Mouse (Mus musculus) MEL (cell line): ENCODE measurements around the gene Gzmb. TPM values are rescaled to one million over a fixed set of nuclear protein-coding genes. Genes with fewer than 3 reads are reported as not detected.
A peak's percentile ranks its signal among the peaks of the same experiment; 100 is the strongest.

ENCODE experiments used
- DNase-seq: peaks from one replicate; pipeline ENCODE4 v3.0.0; 2011; ENCODE audit warnings: low read depth, low spot score
- H3K27ac ChIP-seq: 2 replicates; pipeline ENCODE4 v1.5.1; 2012; ENCODE audit warnings: low read depth, mild to moderate bottlenecking, control low read depth, low read length, moderate library complexity; ENCODE audit not compliant: control insufficient read depth
- H3K27me3 ChIP-seq, 2 experiments: fragments of 150-350 bp in 1 of 2; sonication (generic) in 1 of 2; 2 replicates each; pipeline ENCODE4 v1.6.1; 2012; ENCODE audit warnings: low read length in 2 of 2, mild to moderate bottlenecking in 2 of 2, improper control_type of control experiment in 1 of 2, moderate library complexity in 1 of 2; ENCODE audit not compliant: insufficient read depth in 2 of 2, control insufficient read depth in 1 of 2
- H3K36me3 ChIP-seq, 2 experiments: 2 replicates each; pipeline ENCODE4 v1.6.1; 2012 to 2014; ENCODE audit warnings: low read length in 2 of 2, improper control_type of control experiment in 1 of 2, inconsistent platforms in 1 of 2, mild to moderate bottlenecking in 1 of 2; ENCODE audit not compliant: insufficient read depth in 2 of 2, control insufficient read depth in 1 of 2
- H3K4me1 ChIP-seq, 2 experiments: fragments of 150-350 bp in 1 of 2; sonication (generic) in 1 of 2; 2 replicates each; pipeline ENCODE4 v1.6.1; 2012; ENCODE audit warnings: low read length in 2 of 2, improper control_type of control experiment in 1 of 2, mild to moderate bottlenecking in 1 of 2; ENCODE audit not compliant: insufficient read depth in 2 of 2, control insufficient read depth in 1 of 2
- H3K4me3 ChIP-seq, 2 experiments: fragments of 150-350 bp in 1 of 2; sonication (generic) in 1 of 2; 2 replicates each; pipeline ENCODE4 v1.5.1; 2012; ENCODE audit warnings: low read depth in 2 of 2, low read length in 2 of 2, mild to moderate bottlenecking in 2 of 2, moderate library complexity in 2 of 2, control low read depth in 1 of 2, improper control_type of control experiment in 1 of 2; ENCODE audit not compliant: control insufficient read depth in 1 of 2, insufficient read depth in 1 of 2
- H3K79me2 ChIP-seq: 2 replicates; pipeline ENCODE4 v1.6.1; 2012; ENCODE audit warnings: mild to moderate bottlenecking, low read length, moderate library complexity; ENCODE audit not compliant: control insufficient read depth, poor library complexity, insufficient read depth
- H3K9ac ChIP-seq: 2 replicates; pipeline ENCODE4 v1.6.1; 2012; ENCODE audit warnings: low read depth, mild to moderate bottlenecking, control low read depth, low read length, moderate library complexity; ENCODE audit not compliant: control insufficient read depth, poor library complexity, severe bottlenecking
- H3K9me3 ChIP-seq: fragments of 150-350 bp; sonication (generic); replicated peaks from 2 replicates; pipeline ENCODE4 v1.6.1; 2012; ENCODE audit warnings: mild to moderate bottlenecking, low read length, improper control_type of control experiment, moderate library complexity; ENCODE audit not compliant: insufficient read depth
- BHLHE40 ChIP-seq: IDR thresholded peaks from 2 replicates; pipeline ENCODE4 v1.6.1; 2012; ENCODE audit warnings: low read depth, mild to moderate bottlenecking, inconsistent platforms, low read length, improper control_type of control experiment, borderline replicate concordance
- CHD1 ChIP-seq: IDR thresholded peaks from 2 replicates; pipeline ENCODE4 v1.6.1; 2012; ENCODE audit warnings: low read depth, mild to moderate bottlenecking, inconsistent platforms, low read length, improper control_type of control experiment
- CHD2 ChIP-seq: IDR thresholded peaks from 2 replicates; pipeline ENCODE4 v1.6.1; 2011; ENCODE audit warnings: low read length, improper control_type of control experiment
- CTCF ChIP-seq, 3 experiments: IDR thresholded peaks in 2 of 3; conservative IDR thresholded peaks in 1 of 3; 2 replicates each; pipeline ENCODE4 v1.5.1; 2011 to 2012; ENCODE audit warnings: low read length in 3 of 3, low read depth in 2 of 3, mild to moderate bottlenecking in 2 of 3, improper control_type of control experiment in 1 of 3, inconsistent platforms in 1 of 3, mixed read lengths in 1 of 3, moderate library complexity in 1 of 3; ENCODE audit not compliant: control insufficient read depth in 1 of 3, insufficient read depth in 1 of 3, poor library complexity in 1 of 3, severe bottlenecking in 1 of 3
- EP300 ChIP-seq, 2 experiments: IDR thresholded peaks; 2 replicates each; pipeline ENCODE4 v1.6.1; 2011; ENCODE audit warnings: improper control_type of control experiment in 2 of 2, low read length in 2 of 2, low read depth in 1 of 2, mild to moderate bottlenecking in 1 of 2
- GABPA ChIP-seq: IDR thresholded peaks from 2 replicates; pipeline ENCODE4 v1.6.1; 2012; ENCODE audit warnings: low read depth, mild to moderate bottlenecking, inconsistent platforms, low read length, improper control_type of control experiment, moderate library complexity
- GATA1 ChIP-seq: IDR thresholded peaks from 2 replicates; pipeline ENCODE4 v1.6.1; 2011; ENCODE audit warnings: low read depth, low read length, improper control_type of control experiment
- JUND ChIP-seq: IDR thresholded peaks from 2 replicates; pipeline ENCODE4 v1.6.1; 2011; ENCODE audit warnings: low read depth, mild to moderate bottlenecking, improper control_type of control experiment, low read length
- MAX ChIP-seq: IDR thresholded peaks from 2 replicates; pipeline ENCODE4 v1.6.1; 2011; ENCODE audit warnings: low read length, improper control_type of control experiment
- MAZ ChIP-seq: IDR thresholded peaks from 2 replicates; pipeline ENCODE4 v1.6.1; 2012; ENCODE audit warnings: low read depth, mild to moderate bottlenecking, inconsistent platforms, low read length, improper control_type of control experiment
- MEF2A ChIP-seq: IDR thresholded peaks from 2 replicates; pipeline ENCODE4 v1.6.1; 2014; ENCODE audit warnings: low read depth, mild to moderate bottlenecking, inconsistent platforms, low read length, improper control_type of control experiment; ENCODE audit not compliant: poor library complexity, insufficient replicate concordance, severe bottlenecking; ENCODE audit errors: extremely low read depth
- MYB ChIP-seq: IDR thresholded peaks from 2 replicates; pipeline ENCODE4 v1.6.1; 2011; ENCODE audit warnings: mild to moderate bottlenecking, low read depth, low read length, improper control_type of control experiment
- MYC ChIP-seq: IDR thresholded peaks from 2 replicates; pipeline ENCODE4 v1.6.1; 2011; ENCODE audit warnings: low read depth, mild to moderate bottlenecking, low read length, improper control_type of control experiment, moderate library complexity
- NELFE ChIP-seq: IDR thresholded peaks from 2 replicates; pipeline ENCODE4 v1.6.1; 2011; ENCODE audit warnings: low read depth, low read length, improper control_type of control experiment
- NRF1 ChIP-seq: IDR thresholded peaks from 2 replicates; pipeline ENCODE4 v1.6.1; 2014; ENCODE audit warnings: low read depth, mild to moderate bottlenecking, inconsistent platforms, low read length, improper control_type of control experiment, moderate library complexity; ENCODE audit not compliant: poor library complexity, insufficient read depth, severe bottlenecking
- POLR2A ChIP-seq, 2 experiments: IDR thresholded peaks; 2 replicates each; pipeline ENCODE4 v1.6.1; 2011 to 2012; ENCODE audit warnings: low read length in 2 of 2, mild to moderate bottlenecking in 2 of 2, control low read depth in 1 of 2, improper control_type of control experiment in 1 of 2, low read depth in 1 of 2, moderate library complexity in 1 of 2; ENCODE audit not compliant: control insufficient read depth in 1 of 2, insufficient read depth in 1 of 2, poor library complexity in 1 of 2
- POLR2AphosphoS5 ChIP-seq: IDR thresholded peaks from 2 replicates; pipeline ENCODE4 v1.6.1; 2012; ENCODE audit warnings: low read depth, borderline replicate concordance, mild to moderate bottlenecking, inconsistent platforms, low read length, moderate library complexity, mixed read lengths
- RAD21 ChIP-seq: IDR thresholded peaks from 2 replicates; pipeline ENCODE4 v1.6.1; 2011; ENCODE audit warnings: mild to moderate bottlenecking, low read depth, low read length, improper control_type of control experiment
- SMC3 ChIP-seq: IDR thresholded peaks from 2 replicates; pipeline ENCODE4 v1.6.1; 2011; ENCODE audit warnings: low read depth, low read length, improper control_type of control experiment
- TBP ChIP-seq: IDR thresholded peaks from 2 replicates; pipeline ENCODE4 v1.8.0; 2011; ENCODE audit warnings: low read depth, low read length, improper control_type of control experiment
- UBTF ChIP-seq: IDR thresholded peaks from 2 replicates; pipeline ENCODE4 v1.6.1; 2012; ENCODE audit warnings: low read depth, mild to moderate bottlenecking, inconsistent platforms, low read length, improper control_type of control experiment, moderate library complexity, borderline replicate concordance; ENCODE audit not compliant: insufficient read depth
- USF1 ChIP-seq: IDR thresholded peaks from 2 replicates; pipeline ENCODE4 v1.6.1; 2014; ENCODE audit warnings: low read depth, mild to moderate bottlenecking, inconsistent platforms, low read length, improper control_type of control experiment, moderate library complexity
- ZC3H11A ChIP-seq: IDR thresholded peaks from 2 replicates; pipeline ENCODE4 v1.6.1; 2012; ENCODE audit warnings: low read depth, mild to moderate bottlenecking, inconsistent platforms, low read length, improper control_type of control experiment
- ZNF384 ChIP-seq: IDR thresholded peaks from 2 replicates; pipeline ENCODE4 v1.6.1; 2012; ENCODE audit warnings: low read depth, mild to moderate bottlenecking, inconsistent platforms, low read length, improper control_type of control experiment
- polyA plus RNA-seq, 2 experiments: library from polyadenylated mRNA; stranded (reverse) in 1 of 2; unstranded in 1 of 2; fragments of >175 nt in 1 of 2; fragments of >200 nt in 1 of 2; gene quantifications; 2 replicates each; pipeline versions ENCODE4 v1.2.1 to v1.2.4; 2012; ENCODE audit warnings: low replicate concordance in 2 of 2, low read depth in 1 of 2; ENCODE audit not compliant: insufficient read length in 2 of 2, insufficient read depth in 1 of 2, missing spikeins in 1 of 2
- total RNA-seq: library from RNA; depleted of rRNA; stranded (reverse); fragments of 300-350 nt; gene quantifications from 2 replicates; pipeline ENCODE4 v1.2.3, GENCODE M21; 2012

Gene Gzmb
- total and polyA plus RNA-seq, 3 experiments, result 0.64 to 1.4 TPM; not detected in 1

GRCm38 (mm10) chr14:56266109-56266508 is 4.0 kb upstream of the Gzmb start (continued):
- TF ChIP-seq JUND, result no peak
- no peak for TF ChIP-seq RAD21
- TF ChIP-seq CHD2, result no peak
- TF ChIP-seq BHLHE40, result peak; percentile 91
- TF ChIP-seq CTCF (IDR thresholded peaks at IDR 0.05 in 2 of 3, conservative IDR thresholded peaks at IDR 0.05 in 1 of 3; ENCODE audit: control insufficient read depth in 1 of 3, insufficient read depth in 1 of 3, low read depth in 2 of 3, low read length in 3 of 3, poor library complexity in 1 of 3, severe bottlenecking in 1 of 3), result no peak
- TF ChIP-seq CHD1, result no peak
- peak; percentile 92 for TF ChIP-seq MYB
- no peak for TF ChIP-seq TBP
- no peak for TF ChIP-seq USF1
- no peak for TF ChIP-seq POLR2AphosphoS5
- TF ChIP-seq ZC3H11A, result no peak
- TF ChIP-seq ZNF384, result no peak
- TF ChIP-seq MYC, result peak; percentile 48; the same call in 1 of the 2 replicates
- peak; percentile 94 to 98 for TF ChIP-seq EP300 (IDR thresholded peaks at IDR 0.05; ENCODE audit: low read depth in 1 of 2, low read length in 2 of 2)
- TF ChIP-seq POLR2A (IDR thresholded peaks at IDR 0.05; ENCODE audit: control insufficient read depth in 1 of 2, insufficient read depth in 1 of 2, low read depth in 1 of 2, low read length in 2 of 2, poor library complexity in 1 of 2), result no peak
- TF ChIP-seq NELFE, result no peak
- TF ChIP-seq MEF2A, result no peak
- no peak for TF ChIP-seq MAX
- TF ChIP-seq NRF1, result no peak
- TF ChIP-seq MAZ, result no peak
- TF ChIP-seq UBTF, result no peak
- TF ChIP-seq GATA1, result peak; percentile 81

- DNase-seq, result no peak
- Histone ChIP-seq H3K4me1 (no peaks in the 10 kb centered on the region), H3K9ac (no peak overlapping the region), H3K27ac (no peak overlapping the region), H3K36me3 (no peaks in the 10 kb centered on the region), H3K9me3 (no peaks in the 10 kb centered on the region), H3K27me3 (peaks cover 0 to 2% of the 10 kb centered on the region in 2 experiments; a peak in 2 of 4 replicates), H3K4me3 (no peak overlapping the region), H3K79me2 (no peaks in the 10 kb centered on the region)
- TF ChIP-seq CTCF (IDR thresholded peaks at IDR 0.05 in 2 of 3, conservative IDR thresholded peaks at IDR 0.05 in 1 of 3; ENCODE audit: control insufficient read depth in 1 of 3, insufficient read depth in 1 of 3, low read depth in 2 of 3, low read length in 3 of 3, poor library complexity in 1 of 3, severe bottlenecking in 1 of 3) (peak in 1 of 3 experiments; percentile 33; a peak in 2 of 6 replicates), GABPA (no peak), POLR2AphosphoS5 (no peak), SMC3 (peak; percentile 45), RAD21 (peak; percentile 3; the same call in 1 of the 2 replicates), GATA1 (no peak)
Measured at GRCm38 (mm10) chr14:56240409-56240808, 21.7 kb downstream of the Gzmb start.
